Mouse (Mus musculus) heart, adult 2 months (tissue): ENCODE measurements around the gene Robo1. TPM values are rescaled to one million over a fixed set of nuclear protein-coding genes. Genes with fewer than 3 reads are reported as not detected.
A peak's percentile ranks its signal among the peaks of the same experiment; 100 is the strongest.

Source experiments
- DNase-seq, 2 experiments: peaks; one replicate each; pipeline ENCODE4 v3.0.0; 2021
- H3K27ac ChIP-seq: fragments of 200-600 bp; 2 replicates; pipeline ENCODE4 v1.8.1; 2022
- H3K27me3 ChIP-seq: fragments of 200-500 bp; 2 replicates; pipeline ENCODE4 v1.6.1; 2012; ENCODE audit warnings: mild to moderate bottlenecking, low read length, inconsistent platforms, mixed read lengths; ENCODE audit not compliant: control insufficient read depth, insufficient read depth
- H3K36me3 ChIP-seq: fragments of 200-500 bp; 2 replicates; pipeline ENCODE4 v1.6.1; 2012; ENCODE audit warnings: low read length, inconsistent platforms; ENCODE audit not compliant: control insufficient read depth, insufficient read depth
- H3K4me1 ChIP-seq: fragments of 200-500 bp; 2 replicates; pipeline ENCODE4 v1.6.1; 2011; ENCODE audit warnings: low read length; ENCODE audit not compliant: control insufficient read depth, insufficient read depth
- H3K4me3 ChIP-seq: fragments of 200-600 bp; 2 replicates; pipeline ENCODE4 v1.8.1; 2022
- H3K79me2 ChIP-seq: fragments of 200-500 bp; replicated peaks from 2 replicates; pipeline ENCODE4 v1.6.1; 2012; ENCODE audit warnings: mild to moderate bottlenecking, inconsistent platforms, low read length, moderate library complexity, mixed read lengths; ENCODE audit not compliant: control insufficient read depth, insufficient read depth
- H3K9ac ChIP-seq: fragments of 200-500 bp; 2 replicates; pipeline ENCODE4 v1.6.1; 2012; ENCODE audit warnings: low read depth, mild to moderate bottlenecking, control low read depth, inconsistent platforms, low read length, mixed read lengths
- CTCF ChIP-seq: fragments of 200-600 bp; IDR thresholded peaks from 2 replicates; pipeline ENCODE4 v1.8.1; 2022; ENCODE audit warnings: antibody characterized with exemption, mild to moderate bottlenecking, moderate library complexity
- EP300 ChIP-seq: fragments of 200-500 bp; IDR thresholded peaks from 2 replicates; pipeline ENCODE4 v1.6.1; 2011; ENCODE audit warnings: low read depth, low read length, control low read depth; ENCODE audit not compliant: insufficient read depth
- POLR2A ChIP-seq: fragments of 200-500 bp; IDR thresholded peaks from 2 replicates; pipeline ENCODE4 v1.6.1; 2011; ENCODE audit warnings: mild to moderate bottlenecking, low read depth, low read length, control low read depth; ENCODE audit not compliant: insufficient read depth
- WGBS: fragments of 180-500 bp; shearing (Covaris S2); methylation state at CpG from one replicate; pipeline ENCODE4 v1.1.7; 2018; 5-methylcytosine and 5-hydroxymethylcytosine counted together
- intact Hi-C: fragments of 180-260 bp; cut with DNase I; formaldehyde crosslinking; loops from one replicate; pipeline ENCODE4 v1.15.1; 2025
- polyA plus RNA-seq: library from polyadenylated mRNA; depleted of rRNA; stranded (reverse); fragments of >200 nt; gene quantifications from 2 replicates; pipeline ENCODE4 v1.2.3, GENCODE M21; 2012
- total RNA-seq, 2 experiments: library from RNA; stranded (reverse); gene quantifications; 2 replicates each; pipeline ENCODE4 v1.2.3; 2021

Robo1 gene
- total and polyA plus RNA-seq, 3 experiments: 0.76 to 1.2 (median 1.1) TPM

- DNase-seq: no peak
- Histone ChIP-seq H3K79me2 (no peaks in the 10 kb centered on the region), H3K36me3 (no peaks in the 10 kb centered on the region), H3K4me3 (no peak overlapping the region), H3K4me1 (no peaks in the 10 kb centered on the region), H3K27ac (no peak overlapping the region), H3K9ac (no peak overlapping the region), H3K27me3 (no peaks in the 10 kb centered on the region)
- TF ChIP-seq CTCF: no peak
- TF ChIP-seq POLR2A: no peak
- no peak for TF ChIP-seq EP300
- 69% methylated on average over 6 of the region's 6 CpGs for WGBS
- intact Hi-C loops: no loop called here
These were observed 486.7 kb downstream of the Robo1 start for GRCm38 (mm10) chr16:72794692-72795378.

GRCm38 (mm10) chr16:72795379-72795712, 487.2 kb downstream of the Robo1 start:
- no peak overlapping the region for H3K9ac ChIP-seq
- DNase-seq: no peak
- H3K4me3 ChIP-seq: no peak overlapping the region
- WGBS: 57% methylated on average over 1 of the region's 1 CpGs
- no peaks in the 10 kb centered on the region for H3K79me2 ChIP-seq
- H3K27ac ChIP-seq: no peak overlapping the region
- TF ChIP-seq CTCF: no peak
- TF ChIP-seq EP300: no peak
- no peak for TF ChIP-seq POLR2A
- H3K36me3 ChIP-seq: no peaks in the 10 kb centered on the region
- H3K4me1 ChIP-seq: no peaks in the 10 kb centered on the region
- no peaks in the 10 kb centered on the region for H3K27me3 ChIP-seq
- intact Hi-C loops: no loop called here

GRCm38 (mm10) chr16:72798405-72798949, 490.4 kb downstream of the Robo1 start:
- WGBS: 85% methylated on average over 12 of the region's 12 CpGs
- no peak overlapping the region for H3K9ac ChIP-seq
- TF ChIP-seq EP300 (no peak), POLR2A (no peak), CTCF (no peak)
- no peak for DNase-seq
- intact Hi-C loops: no loop called here
- no peaks in the 10 kb centered on the region for H3K79me2 ChIP-seq
- H3K36me3 ChIP-seq: no peaks in the 10 kb centered on the region
- no peak overlapping the region for H3K27ac ChIP-seq
- H3K4me3 ChIP-seq: no peak overlapping the region
- no peaks in the 10 kb centered on the region for H3K4me1 ChIP-seq
- no peaks in the 10 kb centered on the region for H3K27me3 ChIP-seq

- no peak for TF ChIP-seq CTCF
- no peak for TF ChIP-seq EP300
- no peak for TF ChIP-seq POLR2A
- Histone ChIP-seq H3K27me3 (no peaks in the 10 kb centered on the region), H3K27ac (no peak overlapping the region; the same call in 1 of the 2 replicates), H3K36me3 (no peaks in the 10 kb centered on the region), H3K4me1 (no peaks in the 10 kb centered on the region), H3K4me3 (no peak overlapping the region), H3K79me2 (no peaks in the 10 kb centered on the region), H3K9ac (no peak overlapping the region)
- intact Hi-C loops: no loop called here
- peak; percentile 20 to 38 for DNase-seq
- 77% methylated on average over 15 of the region's 15 CpGs for WGBS
These were observed 492.1 kb downstream of the Robo1 start for GRCm38 (mm10) chr16:72800121-72800749.

- Histone ChIP-seq H3K4me1 (no peaks in the 10 kb centered on the region), H3K9ac (no peak overlapping the region), H3K36me3 (no peaks in the 10 kb centered on the region), H3K27me3 (no peaks in the 10 kb centered on the region), H3K27ac (no peak overlapping the region), H3K79me2 (no peaks in the 10 kb centered on the region), H3K4me3 (no peak overlapping the region)
- 84% methylated on average over 6 of the region's 6 CpGs for WGBS
- TF ChIP-seq POLR2A (no peak), CTCF (no peak)
- intact Hi-C loops: no loop called here
- DNase-seq: no peak
These were observed 492.7 kb downstream of the Robo1 start for GRCm38 (mm10) chr16:72800788-72801187.

GRCm38 (mm10) chr16:72808351-72808750, 500.2 kb downstream of the Robo1 start:
- Histone ChIP-seq H3K9ac (peak overlapping the region; percentile 38), H3K27me3 (no peaks in the 10 kb centered on the region), H3K36me3 (no peaks in the 10 kb centered on the region), H3K4me1 (no peaks in the 10 kb centered on the region), H3K79me2 (no peaks in the 10 kb centered on the region), H3K27ac (peak overlapping the region; percentile 31; the same call in 1 of the 2 replicates), H3K4me3 (peak overlapping the region; percentile 35)
- DNase-seq: peak; percentile 4 to 28
- TF ChIP-seq POLR2A: no peak
- intact Hi-C loops: no loop called here
- WGBS: 20% methylated on average over 10 of the region's 10 CpGs
